ENCODE assay signal across 8 mouse cellular contexts in genomic region chr2:152143279-152144157, GRCm38 (mm10). TPM values are rescaled to one million over a fixed set of nuclear protein-coding genes. Genes with fewer than 3 reads are reported as not detected.
A peak's percentile ranks its signal among the peaks of the same experiment; 100 is the strongest.
DNase-seq lines count a peak whose midpoint lies in the region; ATAC-seq and TF ChIP-seq lines count a peak whose summit lies in the region.

Gene Tcf15, plus strand, starts transcription at chr2:152143561.

- no peak within 1 kb of the TSS for H3K27ac ChIP-seq in ES-E14 (ENCODE audit: insufficient read depth, low read depth, low read length, poor library complexity, severe bottlenecking)
- peak within 1 kb of the TSS; percentile 79 for H3K27ac ChIP-seq in hindbrain, embryonic 10.5 days
- no peak within 1 kb of the TSS for H3K27ac ChIP-seq in limb, embryonic 13.5 days
- no peak within 1 kb of the TSS for H3K27ac ChIP-seq in midbrain, embryonic 14.5 days (replicated peaks; ENCODE audit: low read depth, low read length)

- peak; percentile 85 for ATAC-seq in limb, embryonic 13.5 days (ENCODE audit: low FRiP score, low read depth)
- peak; percentile 46; the same call in 1 of the 2 replicates for ATAC-seq in midbrain, embryonic 14.5 days (ENCODE audit: low FRiP score, low TSS enrichment)

- peaks cover 17% of the 10 kb centered on the region for H3K36me3 ChIP-seq in ES-E14 (ENCODE audit: control insufficient read depth, insufficient read depth, low read length, poor library complexity, severe bottlenecking)
- H3K36me3 ChIP-seq in hindbrain, embryonic 10.5 days: no peaks in the 10 kb centered on the region
- no peaks in the 10 kb centered on the region for H3K36me3 ChIP-seq in limb, embryonic 13.5 days
- H3K36me3 ChIP-seq in midbrain, embryonic 14.5 days (ENCODE audit: control insufficient read depth, insufficient read depth, low read length): no peaks in the 10 kb centered on the region

- under 1% methylated on average over 118 of the region's 118 CpGs for WGBS in hindbrain, embryonic 10.5 days
- WGBS in limb, embryonic 13.5 days: under 1% methylated on average over 114 of the region's 118 CpGs
- under 1% methylated on average over 108 of the region's 118 CpGs for WGBS in midbrain, embryonic 14.5 days

- H3K27me3 ChIP-seq in hindbrain, embryonic 10.5 days (ENCODE audit: insufficient read depth, poor library complexity, severe bottlenecking): peaks cover 91% of the 10 kb centered on the region
- peaks cover 76% of the 10 kb centered on the region for H3K27me3 ChIP-seq in limb, embryonic 13.5 days
- H3K27me3 ChIP-seq in midbrain, embryonic 14.5 days (ENCODE audit: control insufficient read depth, insufficient read depth, low read length): peaks cover 46% of the 10 kb centered on the region

- in situ Hi-C loops in ES-E14 (cut with MboI; ENCODE audit: low sequenced_read_pairs in 2 of 2, unreplicated experiment in 2 of 2): no loop called here

- H3K4me3 ChIP-seq in ES-E14 (ENCODE audit: insufficient read depth in 1 of 2, low read depth in 1 of 2, low read length in 2 of 2, poor library complexity in 1 of 2, severe bottlenecking in 1 of 2): peak within 1 kb of the TSS; percentile 67 to 80
- H3K4me3 ChIP-seq in hindbrain, embryonic 10.5 days: peak within 1 kb of the TSS; percentile 57
- peak within 1 kb of the TSS; percentile 54 for H3K4me3 ChIP-seq in limb, embryonic 13.5 days
- H3K4me3 ChIP-seq in midbrain, embryonic 14.5 days (replicated peaks; ENCODE audit: low read depth, low read length): peak within 1 kb of the TSS; percentile 43

- peak within 1 kb of the TSS; percentile 91 for H3K9ac ChIP-seq in ES-E14 (ENCODE audit: insufficient read depth, low read depth, low read length, poor library complexity, severe bottlenecking)
- peak within 1 kb of the TSS; percentile 63 for H3K9ac ChIP-seq in limb, embryonic 13.5 days
- H3K9ac ChIP-seq in midbrain, embryonic 14.5 days (replicated peaks; ENCODE audit: low read length): peak within 1 kb of the TSS; percentile 39

- peak; percentile 70 for DNase-seq in ES-E14 (ENCODE audit: low read depth, low spot score)
- DNase-seq in adrenal gland, postnatal 25 days: peak; percentile 79
- peak; percentile 56 for DNase-seq in forelimb bud, embryonic 11.5 days (ENCODE audit: low read depth, low spot score)
- peak; percentile 72 for DNase-seq in hindbrain, embryonic 10.5 days (ENCODE audit: low spot score)
- DNase-seq in midbrain, embryonic 14.5 days: peak; percentile 71
- no peak for DNase-seq in spleen, adult 18-20 months
- no peak for DNase-seq in cerebellum, adult 9-10 months

- H3K4me2 ChIP-seq in limb, embryonic 13.5 days (replicated peaks): peak within 1 kb of the TSS; percentile 85
- peak within 1 kb of the TSS; percentile 68 for H3K4me2 ChIP-seq in midbrain, embryonic 14.5 days (ENCODE audit: low read length)

- H3K4me1 ChIP-seq in ES-E14 (ENCODE audit: control insufficient read depth in 2 of 2, insufficient read depth in 2 of 2, low read length in 2 of 2, poor library complexity in 1 of 2): peaks cover 6 to 16% of the 10 kb centered on the region in 2 experiments; a peak in 3 of 4 replicates
- peaks cover 52% of the 10 kb centered on the region for H3K4me1 ChIP-seq in hindbrain, embryonic 10.5 days (replicated peaks)
- peaks cover 36% of the 10 kb centered on the region for H3K4me1 ChIP-seq in limb, embryonic 13.5 days
- H3K4me1 ChIP-seq in midbrain, embryonic 14.5 days (ENCODE audit: control insufficient read depth, insufficient read depth, low read length): peaks cover 26% of the 10 kb centered on the region

- no peaks in the 10 kb centered on the region for H3K9me3 ChIP-seq in ES-E14 (ENCODE audit: control insufficient read depth, insufficient read depth, low read depth, low read length)
- no peaks in the 10 kb centered on the region for H3K9me3 ChIP-seq in hindbrain, embryonic 10.5 days
- no peaks in the 10 kb centered on the region for H3K9me3 ChIP-seq in limb, embryonic 13.5 days
- H3K9me3 ChIP-seq in midbrain, embryonic 14.5 days (ENCODE audit: control insufficient read depth, low read length): no peaks in the 10 kb centered on the region

TF ChIP-seq in ES-E14, 5 proteins besides CTCF, POLR2A, EP300 and RAD21:
- TF ChIP-seq MAFK (IDR thresholded peaks at IDR 0.05; ENCODE audit: insufficient read depth, low read depth, low read length) (no peak), ZNF384 (IDR thresholded peaks at IDR 0.05; ENCODE audit: low read depth, low read length) (no peak), ZC3H11A (IDR thresholded peaks at IDR 0.05; ENCODE audit: borderline replicate concordance, low read depth, low read length) (no peak), CHD2 (IDR thresholded peaks at IDR 0.05; ENCODE audit: low read depth, low read length) (no peak), HCFC1 (IDR thresholded peaks at IDR 0.05; ENCODE audit: borderline replicate concordance, insufficient read depth, low read length) (no peak)

RNA-seq across cellular contexts. Expression of gene Tcf15, which starts in this region (rescaled TPM):
- 22.4 and 54.6 TPM in 2 replicates for total RNA-seq in ES-E14 (2012; rRNA removed)
- total RNA-seq in adrenal gland, postnatal 25 days (2021): 3.6 and 5.0 TPM in 2 replicates
- polyA plus RNA-seq in hindbrain, embryonic 10.5 days (2016; fragmentation: Nextera tagmentation; extraction: Ambion mirVana): 5.2 and 7.6 TPM in 2 replicates
- polyA plus RNA-seq in limb, embryonic 13.5 days (2015; fragmentation: Nextera tagmentation; extraction: Ambion mirVana): 7.6 and 8.8 TPM in 2 replicates
- polyA plus RNA-seq in midbrain, embryonic 14.5 days (2014; fragmentation: Nextera tagmentation; extraction: Ambion mirVana): 0.76 and 0.96 TPM in 2 replicates

Comparison
In these comparisons a context has a peak if more than half of its experiments do, and no peak if none do; other contexts are left out.
1. Peak in DNase-seq, ATAC-seq, H3K4me3 ChIP-seq, H3K9ac ChIP-seq and H3K4me2 ChIP-seq in midbrain, embryonic 14.5 days; RNA of the gene not detected or under 1 TPM.
2. DNase-seq: peak in ES-E14 (single experiment), adrenal gland, postnatal 25 days (single experiment), forelimb bud, embryonic 11.5 days (single experiment) and hindbrain, embryonic 10.5 days (single experiment); none in spleen, adult 18-20 months (0 of 2) and cerebellum, adult 9-10 months (single experiment).
3. H3K9ac ChIP-seq: peak in every context shown above with its lines; median percentile 91 in ES-E14; 63 in limb, embryonic 13.5 days; 39 in midbrain, embryonic 14.5 days.
4. Peak in every context shown above with its lines, with median percentiles within 50 percentile points of each other: H3K4me3 ChIP-seq.